Mouse (Mus musculus) thymus, postnatal 4 days (tissue): ENCODE measurements around the gene Gpx5.
"Not testable (repeated sequence)": the region's sequence is repeated elsewhere in the genome, so short reads cannot be mapped to it uniquely, and the experiment has no call there.

Source experiments
- DNase-seq: peaks from one replicate; pipeline ENCODE4 v3.0.0; 2021

Gene Gpx5

GRCm38 (mm10) chr13:21264366-21264765 is 28.2 kb downstream of the Gpx5 start:
- DNase-seq: peak; percentile 29

DNA sequence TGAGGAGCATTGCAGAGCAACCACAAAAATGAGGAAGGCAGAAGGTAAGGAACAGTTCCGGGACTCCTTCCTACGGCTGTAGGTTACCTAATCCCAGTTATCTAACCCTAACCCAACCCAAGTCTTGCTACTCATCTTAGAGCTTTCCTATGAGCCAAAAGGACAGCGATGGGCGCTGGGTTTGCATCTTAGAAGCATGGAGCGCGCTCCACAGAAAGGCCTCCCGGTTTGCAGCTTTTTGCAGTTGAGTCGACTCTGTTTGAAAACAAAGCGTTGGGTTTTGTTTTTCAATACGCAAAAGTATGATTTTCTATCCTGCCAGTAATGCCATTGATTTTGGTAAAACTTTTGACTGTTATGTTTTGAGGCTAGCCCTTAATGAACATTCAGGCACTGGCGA is 28.6 kb downstream of the Gpx5 start:
- DNase-seq: no peak

DNA sequence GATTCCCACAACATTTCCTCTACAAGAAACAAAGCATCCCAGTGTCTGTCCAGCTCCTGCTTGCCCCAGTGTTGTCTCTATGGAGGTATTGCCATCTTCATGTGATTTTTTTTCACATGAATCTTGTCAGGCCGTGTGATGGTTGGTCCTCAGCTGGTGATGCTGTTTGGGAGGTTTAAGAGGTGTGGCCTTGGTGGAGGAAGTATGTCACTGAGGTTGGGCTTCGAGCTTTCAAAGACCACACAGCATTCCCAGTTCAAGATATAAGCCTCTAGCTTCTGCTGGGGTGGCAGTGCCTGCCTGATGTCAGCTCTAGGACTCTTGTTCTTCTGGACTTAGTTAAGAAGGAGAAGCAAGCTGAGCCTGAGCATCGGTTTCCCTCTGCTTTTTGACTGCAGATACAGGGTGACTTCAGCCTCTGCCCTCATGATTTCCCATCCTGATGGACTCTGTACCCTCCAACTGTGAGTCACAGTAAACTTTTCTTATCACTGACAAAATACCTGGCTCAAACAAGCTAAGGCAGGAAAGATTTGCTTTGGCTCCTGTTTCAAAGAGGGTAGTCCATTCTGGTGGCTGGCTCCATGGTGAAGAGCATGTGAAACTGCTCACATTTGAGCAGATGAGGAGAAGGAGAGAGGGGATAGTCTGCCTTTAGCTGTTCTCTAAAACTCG is 29.6 kb downstream of the Gpx5 start:
- no peak for DNase-seq

DNA sequence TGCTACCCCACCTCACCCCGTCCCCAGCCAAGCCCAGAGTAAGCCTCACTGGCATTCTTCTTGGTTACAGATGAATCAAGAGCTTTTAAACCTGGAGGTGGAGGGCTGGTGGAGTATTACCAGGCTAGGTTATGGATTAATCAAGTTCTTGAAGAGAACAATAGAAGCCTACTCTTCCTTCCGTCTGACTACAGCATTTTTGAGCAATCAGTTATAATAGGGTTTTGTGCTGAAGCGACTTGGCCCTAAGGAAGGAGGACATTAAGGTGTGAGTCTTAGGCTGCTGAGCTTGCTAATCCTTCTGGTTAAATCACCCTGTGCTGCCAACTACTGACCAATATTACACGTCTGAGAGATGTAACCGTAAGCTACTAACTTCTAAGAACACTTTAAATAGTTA is 32.2 kb downstream of the Gpx5 start:
- no peak for DNase-seq

GRCm38 (mm10) chr13:21259677-21260113 is 32.8 kb downstream of the Gpx5 start:
- DNase-seq: peak; percentile 43

DNA sequence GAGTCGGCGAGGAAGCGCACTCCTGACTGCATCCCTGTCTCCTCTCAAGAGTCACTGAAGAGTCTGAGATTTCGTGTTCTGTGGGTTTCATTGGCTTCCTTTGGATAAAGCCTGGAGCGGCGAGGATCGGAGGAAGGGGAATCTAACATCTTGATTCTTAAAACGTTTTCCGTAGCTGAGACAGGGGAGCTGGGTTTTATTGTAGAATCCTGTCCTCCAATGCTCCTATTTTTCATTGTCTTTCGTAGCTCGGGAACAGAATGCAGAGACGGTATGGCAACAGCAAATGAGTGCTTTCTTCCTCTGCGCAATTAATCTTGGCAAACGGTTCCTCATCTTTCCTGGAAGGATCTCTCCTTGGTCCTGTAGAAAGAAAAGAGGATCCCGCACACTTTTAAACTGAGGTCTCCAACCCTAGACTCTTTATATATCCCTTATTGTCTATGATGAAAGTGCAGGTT is 33.3 kb downstream of the Gpx5 start:
- no peak for DNase-seq

DNA sequence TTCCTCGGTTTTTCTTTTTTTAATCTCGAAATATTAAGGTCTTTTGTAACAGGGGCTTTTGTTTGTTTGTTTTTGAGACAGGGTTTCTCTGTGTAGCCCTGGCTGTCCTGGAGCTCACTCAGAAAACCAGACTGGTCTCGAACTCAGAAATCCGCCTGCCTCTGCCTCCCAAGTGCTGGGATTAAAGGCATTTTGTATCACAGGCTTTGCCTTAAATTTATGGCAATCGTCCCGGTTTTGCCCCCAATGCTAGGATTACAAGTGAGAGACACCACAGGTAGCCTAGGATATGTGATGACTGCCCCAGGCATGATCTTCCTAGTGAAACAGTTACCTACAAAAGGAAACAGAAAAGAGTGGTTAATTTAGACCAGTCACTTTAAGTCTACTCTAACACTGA is 34.0 kb downstream of the Gpx5 start:
- DNase-seq: no peak

DNA sequence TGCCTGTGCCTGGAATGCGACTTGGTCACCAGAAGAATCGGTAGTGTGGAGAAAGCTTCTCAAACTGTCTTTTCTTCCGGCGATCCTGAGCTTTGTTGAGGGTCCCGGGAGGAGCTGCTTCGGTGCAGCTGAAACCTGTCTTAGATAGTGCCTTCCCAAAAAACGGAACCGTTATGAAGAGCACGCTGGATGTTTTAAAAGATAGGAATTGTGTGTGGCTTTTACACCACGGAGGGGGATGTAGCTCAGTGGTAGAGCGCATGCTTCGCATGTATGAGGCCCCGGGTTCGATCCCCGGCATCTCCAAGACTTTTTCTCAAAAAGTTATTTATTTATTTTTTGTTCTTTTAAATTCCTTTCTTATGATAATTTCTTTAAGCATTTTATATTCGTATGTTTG is 38.5 kb downstream of the Gpx5 start:
- DNase-seq: peak; percentile 31

DNA sequence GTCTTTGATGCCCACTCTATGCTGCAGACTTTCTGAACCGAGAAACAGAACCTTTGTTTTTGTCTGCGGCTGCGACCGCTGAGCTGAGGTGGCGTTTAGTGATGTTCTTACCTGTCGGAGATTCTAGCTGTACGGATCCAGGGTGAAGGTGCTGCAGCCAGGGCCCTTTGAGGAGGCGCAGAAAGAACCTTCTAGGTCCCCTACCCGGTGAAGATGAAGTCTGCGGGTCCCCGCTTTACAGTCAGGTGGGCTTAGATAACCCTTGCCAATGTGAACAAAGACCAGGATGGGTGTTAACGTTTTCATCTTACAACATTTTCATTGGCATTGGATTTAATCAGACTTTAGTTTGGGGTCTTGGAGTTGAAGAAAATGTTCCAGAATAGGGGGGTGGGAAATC is 39.0 kb downstream of the Gpx5 start:
- no peak for DNase-seq

DNA sequence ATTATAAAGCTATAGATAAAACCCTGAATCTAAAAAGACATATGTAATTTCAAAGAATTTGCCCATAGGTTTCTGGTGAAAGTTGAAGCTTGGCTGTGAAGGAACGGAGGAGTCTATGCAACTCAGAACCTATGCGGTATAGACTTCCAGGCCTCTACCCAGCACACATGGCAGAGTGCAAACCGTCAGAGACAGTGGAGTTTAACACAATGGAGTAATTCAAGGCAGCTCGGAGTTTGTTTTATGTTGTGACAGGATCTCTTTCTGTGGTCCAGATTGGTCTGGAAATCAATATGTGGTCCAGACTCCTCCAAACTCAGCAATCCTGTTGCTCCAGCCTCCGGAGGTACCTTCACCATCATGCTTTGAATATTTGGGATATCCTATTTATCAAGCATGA is 39.5 kb downstream of the Gpx5 start:
- DNase-seq: no peak

DNA sequence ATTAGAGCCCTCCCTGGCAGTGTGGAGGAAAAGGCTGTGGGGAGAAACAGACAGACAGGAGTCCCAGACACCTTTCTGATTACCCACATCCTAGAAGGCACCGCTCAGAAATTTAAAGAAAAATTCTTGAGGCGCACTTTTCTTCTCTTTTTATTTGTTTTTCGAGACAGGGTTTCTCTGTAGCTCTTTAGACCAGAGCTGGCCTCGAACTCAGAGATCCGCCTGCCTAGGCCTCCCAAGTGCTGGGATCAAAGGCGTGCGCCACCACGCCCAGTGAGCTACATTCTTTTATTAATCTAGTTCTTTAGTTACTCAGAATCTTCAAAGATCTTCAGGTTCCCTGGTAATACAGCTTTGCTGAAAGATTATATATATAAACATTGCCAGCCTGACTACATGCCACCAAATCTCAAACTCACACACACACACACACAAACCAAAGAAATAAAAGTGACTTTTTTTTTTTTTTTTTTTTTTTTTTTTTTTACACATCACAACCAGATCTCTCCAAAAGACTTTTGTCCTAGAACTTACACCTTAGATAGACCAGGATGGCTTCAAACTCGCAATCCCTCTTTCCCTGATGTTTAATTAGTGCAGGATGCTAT is 42.4 kb downstream of the Gpx5 start:
- DNase-seq: no peak

DNA sequence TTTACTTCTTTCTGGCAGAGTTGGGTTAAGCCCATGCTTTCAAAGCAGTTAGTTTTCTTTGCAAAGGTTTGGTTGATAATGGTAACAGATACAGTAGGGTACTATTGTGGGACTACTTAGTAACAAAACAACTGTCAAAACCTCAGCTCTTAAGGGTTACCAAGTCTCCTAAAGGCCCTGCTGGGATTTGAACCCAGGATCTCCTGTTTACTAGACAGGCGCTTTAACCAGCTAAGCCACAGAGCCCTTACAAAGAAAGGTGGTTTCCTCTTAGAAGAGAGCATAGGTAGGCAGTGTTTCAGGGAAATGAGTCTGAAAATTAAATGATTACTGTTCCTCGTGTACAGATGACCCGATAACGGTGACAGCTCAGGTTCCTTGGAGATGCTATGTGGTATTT is 43.5 kb downstream of the Gpx5 start:
- no peak for DNase-seq

DNA sequence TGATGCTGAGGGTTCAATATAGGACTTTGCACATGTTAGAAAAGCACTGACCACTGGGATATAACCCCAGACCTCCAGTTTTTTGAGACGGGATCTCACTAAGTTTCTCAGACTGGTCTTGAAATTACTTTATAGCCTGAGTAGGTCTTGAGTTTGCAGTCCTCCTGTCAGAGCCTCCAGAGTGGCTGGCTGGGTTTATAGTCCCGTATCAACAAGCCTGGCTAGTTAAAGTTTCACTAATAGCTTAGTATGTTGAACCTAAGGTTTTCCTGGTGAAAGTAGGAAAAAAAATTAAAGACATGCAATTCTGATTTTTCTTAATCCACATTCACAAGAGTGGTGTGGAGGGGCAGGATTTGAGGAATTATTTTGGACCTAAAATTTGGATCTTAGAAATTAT is 46.3 kb downstream of the Gpx5 start:
- no peak for DNase-seq

DNA sequence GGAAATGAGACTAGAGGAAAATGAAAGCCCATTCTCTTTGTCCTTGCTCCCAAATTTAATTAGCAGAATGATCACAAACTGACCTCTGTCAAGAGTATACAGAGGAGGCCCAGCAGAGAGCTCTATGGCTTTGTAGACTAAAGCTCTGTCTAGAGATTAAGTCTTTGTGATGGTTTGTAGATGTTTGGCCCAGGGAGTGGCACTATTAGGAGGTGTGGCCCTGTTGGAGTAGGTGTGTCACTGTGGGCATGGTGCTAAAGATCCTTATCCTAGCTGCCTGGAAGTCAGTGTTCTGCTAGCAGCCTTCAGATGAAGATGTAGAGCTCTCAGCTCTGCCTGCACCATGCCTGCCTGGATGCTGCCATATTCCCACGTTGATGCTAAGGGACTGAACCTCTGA is 47.6 kb downstream of the Gpx5 start:
- DNase-seq: not testable (repeated sequence)

- DNase-seq: no peak
These were observed 48.4 kb downstream of the Gpx5 start for GRCm38 (mm10) chr13:21244089-21244488.

DNA sequence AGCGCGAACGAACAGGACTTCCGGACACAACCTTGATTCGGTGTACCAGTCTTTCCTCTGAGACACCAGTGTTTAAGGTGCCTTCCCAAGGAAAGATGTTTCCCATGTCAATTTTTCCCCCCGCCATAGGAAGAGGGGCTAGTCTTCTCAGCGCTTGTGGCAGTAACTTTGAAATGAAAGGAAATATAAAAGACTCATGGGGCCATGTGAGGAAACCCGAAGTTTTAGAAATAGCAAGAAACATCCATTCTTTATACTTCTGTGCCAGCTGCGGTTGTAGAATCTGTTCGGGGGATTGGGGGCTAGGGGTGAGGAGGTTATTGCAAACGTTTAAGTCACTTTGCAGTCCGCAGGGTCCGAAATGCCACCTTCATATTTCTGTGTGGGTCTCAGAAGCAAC is 49.3 kb downstream of the Gpx5 start:
- DNase-seq: no peak

DNA sequence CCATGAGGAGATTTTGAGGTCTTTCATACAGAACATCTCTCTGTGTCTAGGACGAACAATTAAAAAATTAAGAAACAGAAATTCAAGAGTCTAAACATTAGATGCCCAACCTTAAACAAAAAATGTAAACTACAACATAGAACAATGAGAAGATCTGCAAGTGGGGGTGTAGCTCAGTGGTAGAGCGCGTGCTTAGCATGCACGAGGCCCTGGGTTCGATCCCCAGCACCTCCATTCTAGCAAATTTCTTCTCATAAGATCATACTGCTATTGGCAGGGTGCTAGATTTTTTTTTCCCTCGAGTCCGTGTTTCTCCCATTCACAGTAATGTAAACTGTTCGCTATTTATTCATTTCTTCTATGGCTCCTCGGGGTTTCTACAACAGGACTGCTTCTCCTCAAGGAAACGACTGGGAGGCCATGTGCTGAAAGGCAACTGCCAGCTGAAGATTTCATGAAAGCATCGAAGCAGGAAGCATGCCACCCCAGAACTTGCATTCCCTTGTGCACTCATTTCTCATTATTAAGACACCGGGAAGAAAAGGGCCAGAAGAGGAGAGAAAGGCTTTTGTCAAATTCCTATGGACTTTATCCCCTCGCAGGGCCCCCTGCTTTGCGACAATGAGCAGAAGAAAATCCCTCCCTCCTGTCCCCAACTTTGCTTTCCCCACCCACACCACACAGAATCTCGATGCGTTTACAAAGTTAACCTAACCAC is 50.0 kb downstream of the Gpx5 start:
- peak; percentile 70 for DNase-seq

DNA sequence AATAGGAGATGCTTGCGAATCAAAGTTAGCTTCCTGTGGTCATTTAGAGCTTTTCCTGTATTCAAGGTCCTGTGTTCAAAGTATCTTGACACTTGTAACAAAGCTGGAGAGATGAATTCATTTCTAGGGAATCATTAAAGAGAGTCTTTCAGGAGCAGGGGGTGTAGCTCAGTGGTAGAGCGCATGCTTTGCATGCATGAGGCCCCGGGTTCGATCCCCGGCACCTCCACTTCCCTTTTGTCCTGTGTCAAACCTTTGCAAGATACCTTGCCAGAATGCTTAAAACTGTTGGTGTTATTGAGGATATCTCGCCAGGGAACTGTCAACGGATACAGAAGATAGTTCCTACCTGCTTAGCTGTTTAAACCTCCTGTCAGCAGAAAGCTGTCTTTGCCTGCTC is 51.7 kb downstream of the Gpx5 start:
- DNase-seq: peak; percentile 56

GRCm38 (mm10) chr13:21237161-21237560 is 55.4 kb downstream of the Gpx5 start:
- no peak for DNase-seq

DNA sequence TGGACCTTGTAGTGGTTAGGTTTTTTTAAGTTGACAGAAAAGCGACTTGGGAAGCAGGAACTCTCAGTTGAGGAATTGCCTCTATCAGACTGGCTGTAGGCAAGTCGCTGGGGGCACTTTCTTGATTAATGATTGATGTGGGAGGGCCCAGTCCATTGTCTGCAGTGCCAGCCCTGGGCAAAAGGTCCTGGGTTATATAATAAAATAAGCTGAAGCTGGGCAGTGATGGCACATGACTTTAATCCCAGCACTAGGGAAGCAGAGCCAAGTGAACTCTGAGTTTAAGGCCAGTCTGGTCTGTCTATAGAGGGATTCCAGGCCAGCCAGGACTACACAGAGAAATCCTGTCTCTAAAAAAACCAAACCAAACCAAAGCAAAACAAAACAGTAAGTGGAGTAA is 55.8 kb downstream of the Gpx5 start:
- DNase-seq: no peak
